Mouse (Mus musculus) right cerebral cortex, postnatal 10 days (tissue): ENCODE data around the gene Stum.

Experiments used
- DNase-seq, 2 experiments: peaks; one replicate each; pipeline ENCODE4 v3.0.0; 2021; ENCODE audit warnings: low spot score in 2 of 2

Gene Stum

GRCm38 (mm10) chr1:180386951-180387749 is 96.2 kb downstream of the Stum start:
- peak; percentile 98 to 99 for DNase-seq

- DNase-seq, result no peak
These were observed 98.0 kb downstream of the Stum start for GRCm38 (mm10) chr1:180385308-180385707.

- no peak for DNase-seq
These were observed 98.8 kb downstream of the Stum start for GRCm38 (mm10) chr1:180384486-180384885.

GRCm38 (mm10) chr1:180383884-180384283 is 99.4 kb downstream of the Stum start:
- DNase-seq, result no peak
